Mouse (Mus musculus) G1E (cell line): ENCODE data around the gene Cd300ld3.

Experiments
- CTCF ChIP-seq: IDR thresholded peaks from 2 replicates; pipeline ENCODE4 v1.5.1; 2012; ENCODE audit warnings: low read depth, low read length, inconsistent platforms, mixed read lengths
- GATA1 ChIP-seq: IDR thresholded peaks from 2 replicates; pipeline ENCODE4 v1.6.1; 2012; ENCODE audit warnings: borderline replicate concordance, low read length, inconsistent platforms, mixed read lengths
- GATA2 ChIP-seq: IDR thresholded peaks from 2 replicates; pipeline ENCODE4 v1.6.1; 2012; ENCODE audit warnings: low read depth, low read length, inconsistent platforms, borderline replicate concordance

GRCm38 (mm10) chr11:115083376-115084139 is 35.3 kb upstream of the Cd300ld3 start:
- no peak for TF ChIP-seq GATA2
- peak; percentile 81 for TF ChIP-seq CTCF
- no peak for TF ChIP-seq GATA1
